Mouse (Mus musculus) stomach, postnatal 0 days (tissue): Measurements from ENCODE around the gene Krt13. TPM values are rescaled to one million over a fixed set of nuclear protein-coding genes. Genes with fewer than 3 reads are reported as not detected.

Experiments used
- ATAC-seq: fragments of 200-750 bp; cut with Nextera tagmentation; 2 replicates; pipeline ENCODE4 v1.8.0; 2017; ENCODE audit not compliant: low FRiP score, low TSS enrichment
- DNase-seq: peaks from one replicate; pipeline ENCODE4 v3.0.0-alpha.2; 2016; ENCODE audit warnings: low spot score
- H3K27ac ChIP-seq: fragments of 300-500 bp; sonication (generic); replicated peaks from 2 replicates; pipeline ENCODE4 v1.5.1; 2014; ENCODE audit warnings: mild to moderate bottlenecking, control low read depth
- H3K27me3 ChIP-seq: fragments of 300-500 bp; sonication (generic); 2 replicates; pipeline ENCODE4 v1.6.1; 2014; ENCODE audit warnings: low read length; ENCODE audit not compliant: control insufficient read depth, insufficient read depth
- H3K36me3 ChIP-seq: fragments of 300-500 bp; sonication (generic); 2 replicates; pipeline ENCODE4 v1.6.1; 2014; ENCODE audit warnings: low read length, mixed read lengths; ENCODE audit not compliant: control insufficient read depth, insufficient read depth
- H3K4me1 ChIP-seq: fragments of 300-500 bp; sonication (generic); replicated peaks from 2 replicates; pipeline ENCODE4 v1.6.1; 2014; ENCODE audit warnings: antibody characterized with exemption; ENCODE audit not compliant: control insufficient read depth, insufficient read depth
- H3K4me2 ChIP-seq: fragments of 300-500 bp; sonication (generic); replicated peaks from 2 replicates; pipeline ENCODE4 v1.6.1; 2014; ENCODE audit warnings: low read depth, mild to moderate bottlenecking, control low read depth, moderate library complexity
- H3K4me3 ChIP-seq: fragments of 300-500 bp; sonication (generic); 2 replicates; pipeline ENCODE4 v1.5.1; 2014; ENCODE audit warnings: low read depth, low read length, control low read depth
- H3K9ac ChIP-seq: fragments of 300-500 bp; sonication (generic); 2 replicates; pipeline ENCODE4 v1.6.1; 2014; ENCODE audit warnings: mild to moderate bottlenecking, low read length, control low read depth, mixed read lengths
- H3K9me3 ChIP-seq: fragments of 300-500 bp; sonication (generic); 2 replicates; pipeline ENCODE4 v1.6.1; 2016; ENCODE audit warnings: low read length; ENCODE audit not compliant: control insufficient read depth
- CTCF ChIP-seq: IDR thresholded peaks from 2 replicates; pipeline ENCODE4 v1.5.1; 2016; ENCODE audit warnings: antibody characterized with exemption, low read depth, mild to moderate bottlenecking, moderate library complexity
- EP300 ChIP-seq: optimal IDR thresholded peaks from 2 replicates; pipeline ENCODE3; 2016; ENCODE audit warnings: antibody characterized with exemption
- WGBS: fragments of 180-500 bp; shearing (Covaris S2); extraction: QIAGEN DNeasy Blood & Tissue Kit; methylation state at CpG from one replicate; pipeline ENCODE4 v1.1.7; 2014; 5-methylcytosine and 5-hydroxymethylcytosine counted together
- polyA plus RNA-seq: library from polyadenylated mRNA; unstranded; fragments of >200 nt; fragmentation: Nextera tagmentation; extraction: Ambion mirVana; gene quantifications from 2 replicates; pipeline ENCODE4 v1.2.1, GENCODE M21; 2015

Krt13 gene
- polyA plus RNA-seq, 1 experiment from 2014 or later = 2,802 TPM

GRCm38 (mm10) chr11:100157331-100157730 is 36.0 kb upstream of the Krt13 start:
- ATAC-seq = peak; percentile 72
- TF ChIP-seq CTCF = no peak
- no peak for TF ChIP-seq EP300
- Histone ChIP-seq H3K4me1 (peaks cover 4% of the 10 kb centered on the region), H3K4me2 (no peak overlapping the region), H3K36me3 (no peaks in the 10 kb centered on the region), H3K4me3 (no peak overlapping the region), H3K9me3 (no peaks in the 10 kb centered on the region), H3K9ac (no peak overlapping the region), H3K27ac (peak overlapping the region; percentile 87), H3K27me3 (no peaks in the 10 kb centered on the region)
- 50% methylated on average over 3 of the region's 3 CpGs for WGBS
- peak; percentile 56 for DNase-seq

GRCm38 (mm10) chr11:100155497-100156255 is 34.3 kb upstream of the Krt13 start:
- Histone ChIP-seq H3K27me3 (no peaks in the 10 kb centered on the region), H3K27ac (peak overlapping the region; percentile 86), H3K9me3 (no peaks in the 10 kb centered on the region), H3K9ac (no peak overlapping the region; the same call in 1 of the 2 replicates), H3K4me3 (no peak overlapping the region), H3K4me1 (peaks cover 4% of the 10 kb centered on the region), H3K36me3 (no peaks in the 10 kb centered on the region), H3K4me2 (0 out of 2 replicates have a peak overlapping the region, but pooled peaks have one; percentile 1)
- 0 out of 2 replicates have a peak, but pooled peaks have one; percentile 27 for ATAC-seq
- TF ChIP-seq CTCF (no peak), EP300 (no peak)
- peak; percentile 74 for DNase-seq
- WGBS = 37% methylated on average over 8 of the region's 8 CpGs

- TF ChIP-seq CTCF (no peak), EP300 (no peak)
- ATAC-seq (no peak), DNase-seq (no peak)
- Histone ChIP-seq H3K4me3 (no peak within 1 kb of the TSS), H3K9ac (no peak within 1 kb of the TSS), H3K9me3 (no peaks in the 10 kb centered on the region), H3K4me1 (no peaks in the 10 kb centered on the region), H3K4me2 (no peak within 1 kb of the TSS), H3K27ac (peak within 1 kb of the TSS; percentile 76), H3K36me3 (no peaks in the 10 kb centered on the region), H3K27me3 (no peaks in the 10 kb centered on the region)
- 50% methylated on average over 9 of the region's 9 CpGs for WGBS
Measured at GRCm38 (mm10) chr11:100148615-100149330, 27.4 kb upstream of the Krt13 start, which contains the start of gene Krt19. TSS of gene Krt19 (minus strand) at chr11:100148665.

GRCm38 (mm10) chr11:100147566-100148353 is 26.4 kb upstream of the Krt13 start:
- Histone ChIP-seq H3K27me3 (no peaks in the 10 kb centered on the region), H3K4me1 (no peaks in the 10 kb centered on the region), H3K9me3 (no peaks in the 10 kb centered on the region), H3K4me2 (no peak overlapping the region), H3K27ac (peak overlapping the region; percentile 86), H3K9ac (no peak overlapping the region), H3K4me3 (no peak overlapping the region), H3K36me3 (no peaks in the 10 kb centered on the region)
- DNase-seq = peak; percentile 50
- ATAC-seq = peak; percentile 17
- TF ChIP-seq CTCF (no peak), EP300 (no peak)
- WGBS = 51% methylated on average over 5 of the region's 5 CpGs

- Histone ChIP-seq H3K9ac (peak overlapping the region; percentile 63), H3K36me3 (no peaks in the 10 kb centered on the region), H3K27ac (peak overlapping the region; percentile 87), H3K9me3 (no peaks in the 10 kb centered on the region), H3K27me3 (no peaks in the 10 kb centered on the region), H3K4me1 (no peaks in the 10 kb centered on the region), H3K4me3 (peak overlapping the region; percentile 40), H3K4me2 (peak overlapping the region; percentile 42)
- ATAC-seq = peak; percentile 86
- no peak for TF ChIP-seq CTCF
- no peak for TF ChIP-seq EP300
- WGBS = 4% methylated on average over 13 of the region's 13 CpGs
- peak; percentile 92 for DNase-seq
Measured at GRCm38 (mm10) chr11:100145858-100146560, 24.6 kb upstream of the Krt13 start.
